Mouse (Mus musculus): ENCODE data around the gene Cldn10. TPM values are rescaled to one million over a fixed set of nuclear protein-coding genes. Genes with fewer than 3 reads are reported as not detected.
"Not testable (repeated sequence)": the region's sequence is repeated elsewhere in the genome, so short reads cannot be mapped to it uniquely, and the experiment has no call there.

Gene Cldn10
- polyA plus RNA-seq, 1 experiment, result 0.89 TPM

- Histone ChIP-seq H3K4me3 (ENCODE audit: control insufficient read depth, insufficient read depth, low read length) (no peak overlapping the region), H3K27me3 (ENCODE audit: control insufficient read depth, insufficient read depth, low read length) (no peaks in the 10 kb centered on the region), H3K27ac (ENCODE audit: control insufficient read depth, insufficient read depth, low read length) (no peak overlapping the region), H3K4me1 (replicated peaks; ENCODE audit: control insufficient read depth, insufficient read depth, low read length) (peaks cover 39% of the 10 kb centered on the region), H3K36me3 (ENCODE audit: control insufficient read depth, insufficient read depth, low read length) (no peaks in the 10 kb centered on the region)
- WGBS, result 89% methylated on average over 9 of the region's 9 CpGs
- DNase-seq, result no peak
- no peak for TF ChIP-seq CTCF (IDR thresholded peaks at IDR 0.05; ENCODE audit: borderline replicate concordance, control insufficient read depth, extremely low read depth, insufficient read depth, low read length, poor library complexity)
- TF ChIP-seq POLR2A (IDR thresholded peaks at IDR 0.05; ENCODE audit: control insufficient read depth, extremely low read depth, insufficient read depth, low read length, poor library complexity), result no peak
Measured at GRCm38 (mm10) chr14:118799918-118800317, 12.2 kb downstream of the Cldn10 start.

- Histone ChIP-seq H3K27me3 (ENCODE audit: control insufficient read depth, insufficient read depth, low read length) (no peaks in the 10 kb centered on the region), H3K4me1 (replicated peaks; ENCODE audit: control insufficient read depth, insufficient read depth, low read length) (peaks cover 6% of the 10 kb centered on the region), H3K36me3 (ENCODE audit: control insufficient read depth, insufficient read depth, low read length) (no peaks in the 10 kb centered on the region), H3K4me3 (ENCODE audit: control insufficient read depth, insufficient read depth, low read length) (no peak overlapping the region), H3K27ac (ENCODE audit: control insufficient read depth, insufficient read depth, low read length) (no peak overlapping the region)
- DNase-seq, result no peak
- 90% methylated on average over 7 of the region's 7 CpGs for WGBS
- TF ChIP-seq CTCF (IDR thresholded peaks at IDR 0.05; ENCODE audit: borderline replicate concordance, control insufficient read depth, extremely low read depth, insufficient read depth, low read length, poor library complexity), result no peak
- no peak for TF ChIP-seq POLR2A (IDR thresholded peaks at IDR 0.05; ENCODE audit: control insufficient read depth, extremely low read depth, insufficient read depth, low read length, poor library complexity)
Measured at GRCm38 (mm10) chr14:118803936-118804335, 16.2 kb downstream of the Cldn10 start.

GRCm38 (mm10) chr14:118804351-118804750 lies 16.6 kb downstream of the Cldn10 start:
- Histone ChIP-seq H3K27ac (ENCODE audit: control insufficient read depth, insufficient read depth, low read length) (no peak overlapping the region), H3K27me3 (ENCODE audit: control insufficient read depth, insufficient read depth, low read length) (no peaks in the 10 kb centered on the region), H3K36me3 (ENCODE audit: control insufficient read depth, insufficient read depth, low read length) (no peaks in the 10 kb centered on the region), H3K4me3 (ENCODE audit: control insufficient read depth, insufficient read depth, low read length) (no peak overlapping the region), H3K4me1 (replicated peaks; ENCODE audit: control insufficient read depth, insufficient read depth, low read length) (0 out of 2 replicates have a peak, but pooled peaks cover 2% of the 10 kb centered on the region)
- TF ChIP-seq CTCF (IDR thresholded peaks at IDR 0.05; ENCODE audit: borderline replicate concordance, control insufficient read depth, extremely low read depth, insufficient read depth, low read length, poor library complexity) (peak; percentile 53; the same call in 1 of the 2 replicates), POLR2A (IDR thresholded peaks at IDR 0.05; ENCODE audit: control insufficient read depth, extremely low read depth, insufficient read depth, low read length, poor library complexity) (no peak)
- DNase-seq, result peak; percentile 46
- 66% methylated on average over 6 of the region's 6 CpGs for WGBS

- Histone ChIP-seq H3K27ac (ENCODE audit: control insufficient read depth, insufficient read depth, low read length) (no peak overlapping the region), H3K4me3 (ENCODE audit: control insufficient read depth, insufficient read depth, low read length) (no peak overlapping the region), H3K27me3 (ENCODE audit: control insufficient read depth, insufficient read depth, low read length) (no peaks in the 10 kb centered on the region), H3K4me1 (replicated peaks; ENCODE audit: control insufficient read depth, insufficient read depth, low read length) (0 out of 2 replicates have a peak, but pooled peaks cover 2% of the 10 kb centered on the region), H3K36me3 (ENCODE audit: control insufficient read depth, insufficient read depth, low read length) (no peaks in the 10 kb centered on the region)
- TF ChIP-seq CTCF (IDR thresholded peaks at IDR 0.05; ENCODE audit: borderline replicate concordance, control insufficient read depth, extremely low read depth, insufficient read depth, low read length, poor library complexity), result no peak
- TF ChIP-seq POLR2A (IDR thresholded peaks at IDR 0.05; ENCODE audit: control insufficient read depth, extremely low read depth, insufficient read depth, low read length, poor library complexity), result no peak
- WGBS, result 95% methylated on average over 5 of the region's 5 CpGs
- no peak for DNase-seq
Measured at GRCm38 (mm10) chr14:118807653-118808052, 19.9 kb downstream of the Cldn10 start.

- H3K4me3 ChIP-seq (ENCODE audit: control insufficient read depth, insufficient read depth, low read length); H3K27ac ChIP-seq (ENCODE audit: control insufficient read depth, insufficient read depth, low read length); H3K27me3 ChIP-seq (ENCODE audit: control insufficient read depth, insufficient read depth, low read length); H3K4me1 ChIP-seq (replicated peaks; ENCODE audit: control insufficient read depth, insufficient read depth, low read length); H3K36me3 ChIP-seq (ENCODE audit: control insufficient read depth, insufficient read depth, low read length); DNase-seq: not testable (repeated sequence)
- 85% methylated on average over 2 of the region's 2 CpGs for WGBS
Measured at GRCm38 (mm10) chr14:118808183-118808582, 20.5 kb downstream of the Cldn10 start.

- H3K36me3 ChIP-seq (ENCODE audit: control insufficient read depth, insufficient read depth, low read length), result no peaks in the 10 kb centered on the region
- no peak overlapping the region for H3K4me3 ChIP-seq (ENCODE audit: control insufficient read depth, insufficient read depth, low read length)
- H3K27me3 ChIP-seq (ENCODE audit: control insufficient read depth, insufficient read depth, low read length), result no peaks in the 10 kb centered on the region
- no peak overlapping the region for H3K27ac ChIP-seq (ENCODE audit: control insufficient read depth, insufficient read depth, low read length)
- DNase-seq, result no peak
- H3K4me1 ChIP-seq (replicated peaks; ENCODE audit: control insufficient read depth, insufficient read depth, low read length), result 0 out of 2 replicates have a peak, but pooled peaks cover 2% of the 10 kb centered on the region
- TF ChIP-seq CTCF (IDR thresholded peaks at IDR 0.05; ENCODE audit: borderline replicate concordance, control insufficient read depth, extremely low read depth, insufficient read depth, low read length, poor library complexity) (no peak), POLR2A (IDR thresholded peaks at IDR 0.05; ENCODE audit: control insufficient read depth, extremely low read depth, insufficient read depth, low read length, poor library complexity) (no peak)
- WGBS, result 74% methylated on average over 4 of the region's 4 CpGs
Measured at GRCm38 (mm10) chr14:118809686-118810085, 22.0 kb downstream of the Cldn10 start.

GRCm38 (mm10) chr14:118811256-118811655 lies 23.5 kb downstream of the Cldn10 start:
- not testable (repeated sequence) for H3K36me3 ChIP-seq (ENCODE audit: control insufficient read depth, insufficient read depth, low read length); DNase-seq; H3K27ac ChIP-seq (ENCODE audit: control insufficient read depth, insufficient read depth, low read length); H3K4me1 ChIP-seq (replicated peaks; ENCODE audit: control insufficient read depth, insufficient read depth, low read length); H3K4me3 ChIP-seq (ENCODE audit: control insufficient read depth, insufficient read depth, low read length); H3K27me3 ChIP-seq (ENCODE audit: control insufficient read depth, insufficient read depth, low read length)
